Mouse (Mus musculus) frontal cortex, adult 2 months (tissue): ENCODE data around the gene Ppp1ca. TPM values are rescaled to one million over a fixed set of nuclear protein-coding genes. Genes with fewer than 3 reads are reported as not detected.
A peak's percentile ranks its signal among the peaks of the same experiment; 100 is the strongest.

Experiments used
- DNase-seq, 2 experiments: peaks; one replicate each; pipeline ENCODE4 v3.0.0; 2022; ENCODE audit warnings: low spot score in 1 of 2; ENCODE audit errors: extremely low spot score in 1 of 2
- polyA plus RNA-seq: library from polyadenylated mRNA; depleted of rRNA; stranded (reverse); fragments of >200 nt; gene quantifications from 2 replicates; pipeline ENCODE4 v1.2.3, GENCODE M21; 2012

Gene Ppp1ca
- polyA plus RNA-seq, 1 experiment, result 379 TPM

GRCm38 (mm10) chr19:4208563-4208962 lies 16.7 kb downstream of the Ppp1ca start:
- DNase-seq, result no peak

- DNase-seq, result no peak
Observed at GRCm38 (mm10) chr19:4211891-4212588, 20.2 kb downstream of the Ppp1ca start.

GRCm38 (mm10) chr19:4213524-4213974 lies 21.7 kb downstream of the Ppp1ca start:
- DNase-seq, result no peak

GRCm38 (mm10) chr19:4214071-4214770 lies 22.4 kb downstream of the Ppp1ca start, which contains the start of the genes Clcf1 and AC109138.7:
Clcf1 (plus strand) TSS chr19:4214238.
AC109138.7 (plus strand) TSS chr19:4214357.
- DNase-seq, result no peak

GRCm38 (mm10) chr19:4214771-4215450 lies 23.0 kb downstream of the Ppp1ca start:
- no peak for DNase-seq

- DNase-seq, result no peak
Observed at GRCm38 (mm10) chr19:4215451-4215840, 23.6 kb downstream of the Ppp1ca start.

GRCm38 (mm10) chr19:4216041-4216685 lies 24.3 kb downstream of the Ppp1ca start:
- DNase-seq, result peak in 1 of 2 experiments; percentile 54

GRCm38 (mm10) chr19:4217140-4217539 lies 25.3 kb downstream of the Ppp1ca start:
- DNase-seq, result no peak

- DNase-seq, result no peak
Observed at GRCm38 (mm10) chr19:4217855-4218254, 26.0 kb downstream of the Ppp1ca start.

- no peak for DNase-seq
Observed at GRCm38 (mm10) chr19:4218293-4218692, 26.4 kb downstream of the Ppp1ca start.

- no peak for DNase-seq
Observed at GRCm38 (mm10) chr19:4218784-4219183, 26.9 kb downstream of the Ppp1ca start.

- no peak for DNase-seq
Observed at GRCm38 (mm10) chr19:4219943-4220342, 28.1 kb downstream of the Ppp1ca start.

GRCm38 (mm10) chr19:4220416-4220815 lies 28.6 kb downstream of the Ppp1ca start:
- no peak for DNase-seq

- DNase-seq, result no peak
Observed at GRCm38 (mm10) chr19:4220957-4221743, 29.3 kb downstream of the Ppp1ca start.

- no peak for DNase-seq
Observed at GRCm38 (mm10) chr19:4222165-4222564, 30.3 kb downstream of the Ppp1ca start.

- no peak for DNase-seq
Observed at GRCm38 (mm10) chr19:4226779-4227178, 34.9 kb downstream of the Ppp1ca start.

GRCm38 (mm10) chr19:4227446-4227845 lies 35.6 kb downstream of the Ppp1ca start:
- no peak for DNase-seq

- peak in 1 of 2 experiments; percentile 89 for DNase-seq
Observed at GRCm38 (mm10) chr19:4227894-4228678, 36.2 kb downstream of the Ppp1ca start.

- DNase-seq, result no peak
Observed at GRCm38 (mm10) chr19:4228891-4229290, 37.0 kb downstream of the Ppp1ca start.
